Mouse (Mus musculus): ENCODE measurements around the gene Nt5c2. TPM values are rescaled to one million over a fixed set of nuclear protein-coding genes. Genes with fewer than 3 reads are reported as not detected.

The Nt5c2 gene
- 45.6 and 48.2 TPM in 2 replicates for polyA plus RNA-seq (2012; rRNA removed)

GRCm38 (mm10) chr19:47014447-47015381 lies at the start of gene Nt5c2, which contains the start of gene Ina:
Nt5c2 (minus strand) TSS chr19:47015153.
Ina (plus strand) TSS chr19:47014698.

DNA sequence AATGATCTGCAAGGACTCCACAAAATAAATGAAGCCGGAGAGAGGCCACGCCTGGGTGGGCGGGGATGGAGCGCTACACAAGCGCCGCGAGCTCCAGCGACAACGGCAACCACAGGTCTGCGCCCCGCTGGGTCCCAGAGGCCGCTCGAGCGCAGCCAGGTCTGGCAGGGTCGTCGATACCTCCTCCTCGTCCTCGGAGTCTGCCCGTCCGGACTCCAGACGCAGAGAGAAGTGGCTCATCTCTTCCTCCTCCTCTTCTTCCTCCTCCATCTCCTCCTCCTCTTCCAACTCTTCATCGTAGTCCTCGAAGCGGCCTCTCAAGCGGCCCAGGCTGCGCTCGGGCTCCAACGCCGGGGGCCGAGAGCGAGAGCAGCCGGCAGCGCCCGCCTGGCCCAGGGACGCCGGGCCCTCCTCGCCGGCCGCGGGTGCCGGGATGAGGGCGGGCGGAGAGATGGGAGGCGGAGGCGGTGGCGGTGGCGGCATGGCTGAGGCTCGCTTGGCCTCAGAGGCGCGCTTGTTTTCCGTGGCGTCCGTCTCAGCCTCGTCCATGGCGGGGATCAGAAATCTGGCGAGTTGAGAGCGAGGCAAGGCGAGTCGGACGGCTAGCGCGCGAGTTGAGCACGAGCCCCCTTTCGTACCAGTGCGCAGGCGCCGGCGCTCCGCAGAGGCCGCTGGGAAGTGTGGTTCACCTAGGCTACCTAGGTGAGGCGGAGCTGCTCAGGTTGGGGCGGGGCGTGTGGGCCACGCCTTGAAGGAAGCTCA lies 35.5 kb upstream of the Nt5c2 start, which contains the start of gene Pcgf6:
Pcgf6 (minus strand) TSS at position 636 of the 762 bp plus-strand sequence.

Other genes starting within 250 kb of the Nt5c2 start
- gene Ina, start 455 bp downstream of the Nt5c2 start, polyA plus RNA-seq (2012; rRNA removed), result 412 and 435 TPM in 2 replicates
- 64.8 and 66.4 TPM in 2 replicates for gene Pcgf6, start 35.8 kb upstream of the Nt5c2 start, polyA plus RNA-seq (2012; rRNA removed)
- gene Taf5, start 52.6 kb upstream of the Nt5c2 start, polyA plus RNA-seq (2012; rRNA removed), result 10.7 and 10.9 TPM in 2 replicates
- 789 and 983 TPM in 2 replicates for gene Usmg5, start 75.5 kb upstream of the Nt5c2 start, polyA plus RNA-seq (2012; rRNA removed)
- 19.2 and 19.6 TPM in 2 replicates for gene Pdcd11, start 75.6 kb upstream of the Nt5c2 start, polyA plus RNA-seq (2012; rRNA removed)
- 1.3 and 2.6 TPM in 2 replicates for gene Calhm2, start 123.1 kb upstream of the Nt5c2 start, polyA plus RNA-seq (2012; rRNA removed)
- gene Calhm1, start 129.1 kb upstream of the Nt5c2 start, polyA plus RNA-seq (2012; rRNA removed), result 0.05 TPM in 2 replicates
- 0.06 TPM in 1 of 2 replicates, not detected in the other for gene Calhm3, start 142.6 kb upstream of the Nt5c2 start, polyA plus RNA-seq (2012; rRNA removed)
- 8.4 and 12.0 TPM in 2 replicates for gene Neurl1a, start 163.7 kb upstream of the Nt5c2 start, polyA plus RNA-seq (2012; rRNA removed)

Measured in central nervous system, embryonic 14 days (tissue).